Mouse (Mus musculus) embryo, embryonic 9.5 days (tissue): ENCODE measurements around the gene Mrps25.

Source experiments
- DNase-seq: peaks from one replicate; pipeline ENCODE4 v3.0.0-alpha.2; 2017; ENCODE audit errors: extremely low spot score

Gene Mrps25

DNA sequence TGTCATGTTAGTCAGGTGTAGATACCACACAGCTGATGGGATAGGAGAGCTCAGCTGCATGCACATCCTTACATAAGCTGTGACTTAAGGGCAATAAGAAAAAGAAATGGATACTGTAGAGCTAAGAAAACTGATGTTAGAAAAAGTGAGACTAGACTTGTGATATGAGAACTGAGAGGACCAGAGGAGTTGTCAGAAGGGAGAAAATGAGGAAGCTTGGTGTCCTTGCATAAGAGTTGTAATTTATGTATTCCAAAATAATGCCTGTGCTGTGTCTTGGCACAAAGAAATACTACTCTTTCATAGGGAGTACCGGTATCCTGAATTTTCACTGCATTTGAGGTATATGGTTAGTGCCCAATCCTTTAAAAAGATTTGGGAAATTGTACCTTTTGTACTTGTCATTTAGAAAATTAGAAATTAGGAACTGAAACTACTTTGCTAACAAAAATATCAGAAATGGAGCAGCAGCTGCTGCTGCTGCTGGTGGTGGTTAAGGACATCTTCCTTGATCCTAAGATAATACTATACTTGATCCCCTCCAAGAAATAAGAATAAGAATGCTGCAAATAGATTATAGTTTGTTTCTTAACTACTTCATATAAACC lies 56.9 kb downstream of the Mrps25 start:
- DNase-seq: no peak

DNA sequence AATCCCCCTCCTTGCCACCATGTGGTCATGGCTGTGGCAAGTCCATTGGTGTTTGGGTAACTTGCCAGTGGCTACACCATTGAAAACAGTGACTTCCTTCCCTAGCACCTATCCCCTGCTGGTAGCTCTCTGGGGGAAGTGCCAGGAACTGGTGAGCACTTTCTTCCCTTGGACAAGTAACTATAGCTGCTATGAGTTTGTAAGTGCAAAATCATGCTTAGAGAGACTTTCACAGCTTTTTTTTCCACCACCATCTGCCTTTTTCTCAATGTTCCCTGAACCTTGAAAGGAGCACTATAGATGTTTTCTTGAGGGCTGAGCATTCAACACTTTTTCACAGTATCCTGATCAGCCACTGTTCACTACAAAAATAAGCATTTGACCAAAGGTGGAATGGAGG lies 59.3 kb downstream of the Mrps25 start:
- DNase-seq: no peak
